Mouse (Mus musculus): ENCODE data around the gene 4930507D05Rik. TPM values are rescaled to one million over a fixed set of nuclear protein-coding genes. Genes with fewer than 3 reads are reported as not detected.
"Not testable (repeated sequence)": the region's sequence is repeated elsewhere in the genome, so short reads cannot be mapped to it uniquely, and the experiment has no call there.

The 4930507D05Rik gene
- polyA plus RNA-seq (2012; rRNA removed): 0.06 and 0.08 TPM in 2 replicates

DNA sequence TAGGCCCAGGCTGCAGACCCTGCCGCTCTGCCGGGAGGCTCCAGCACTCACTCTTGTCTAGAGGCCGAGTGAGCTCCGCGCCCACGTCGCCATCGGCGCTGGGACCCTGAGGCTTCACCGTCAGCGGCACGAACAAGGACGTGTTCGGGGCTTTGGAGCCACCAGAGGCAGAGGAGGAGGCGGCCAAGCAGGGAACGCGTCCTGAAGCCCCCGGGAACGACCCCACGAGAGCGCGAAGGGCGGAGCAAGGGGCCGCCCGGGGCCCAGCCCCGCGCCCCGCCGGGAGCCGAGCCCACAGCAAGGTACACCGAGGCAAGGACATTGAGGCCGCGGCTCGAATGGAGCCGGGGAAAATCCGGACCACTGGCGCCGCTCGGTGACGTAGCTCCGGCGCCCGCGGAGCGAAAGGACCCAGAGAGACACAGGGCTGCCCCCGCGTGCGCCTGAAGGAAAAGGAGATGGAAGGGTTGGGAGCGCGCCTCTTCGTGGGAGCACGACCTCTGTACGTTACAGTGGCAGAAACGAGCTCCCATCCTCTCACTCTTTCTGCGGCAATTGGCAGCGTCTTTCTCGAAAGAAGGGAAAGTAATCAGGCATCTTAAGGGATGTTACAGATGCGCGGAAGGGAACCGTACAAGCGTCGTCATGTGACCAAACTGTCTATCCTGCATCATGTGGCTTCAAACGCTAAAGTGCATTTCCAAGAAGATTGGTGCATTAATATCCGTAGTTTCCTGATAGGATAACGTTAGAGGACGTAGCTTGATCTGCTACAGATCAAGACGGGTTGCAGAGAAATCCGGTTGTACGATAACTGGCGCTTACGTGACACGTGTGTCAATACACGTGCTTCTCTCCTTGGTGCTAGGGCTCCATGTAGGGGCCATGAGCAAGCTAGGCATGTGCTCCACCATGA lies at the start of gene 4930507D05Rik, which contains the start of gene Supv3l1:
Gene 4930507D05Rik (plus strand): TSS at position 126 of the 916 bp plus-strand sequence.
Gene Supv3l1 (minus strand): TSS at position 375 of the 916 bp plus-strand sequence.
- peak; percentile 97 for DNase-seq (ENCODE audit: low spot score)

DNA sequence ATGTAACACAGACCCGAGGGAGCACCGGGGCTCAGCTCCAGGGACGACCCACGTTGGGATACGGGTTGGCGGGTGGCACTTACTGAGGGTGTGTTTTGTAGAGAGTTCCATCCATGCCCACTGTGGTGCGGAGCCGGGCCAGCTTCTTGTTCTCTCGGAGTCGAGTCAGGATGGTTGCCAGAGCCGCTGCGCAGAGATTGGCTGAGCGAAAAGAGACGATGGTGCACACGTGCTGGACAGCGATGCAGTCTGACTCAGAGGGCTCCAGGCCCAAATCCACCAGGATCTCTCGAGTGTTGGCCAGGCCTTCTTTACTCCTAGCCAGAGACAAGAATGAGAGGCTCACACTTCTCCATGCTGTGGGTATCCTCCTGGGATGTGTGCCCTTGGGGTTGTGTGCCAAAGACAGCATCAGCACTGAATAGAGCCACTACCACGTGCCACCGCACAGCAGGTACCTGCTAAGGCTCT lies 47.6 kb upstream of the 4930507D05Rik start:
- no peak for DNase-seq (ENCODE audit: low spot score)

DNA sequence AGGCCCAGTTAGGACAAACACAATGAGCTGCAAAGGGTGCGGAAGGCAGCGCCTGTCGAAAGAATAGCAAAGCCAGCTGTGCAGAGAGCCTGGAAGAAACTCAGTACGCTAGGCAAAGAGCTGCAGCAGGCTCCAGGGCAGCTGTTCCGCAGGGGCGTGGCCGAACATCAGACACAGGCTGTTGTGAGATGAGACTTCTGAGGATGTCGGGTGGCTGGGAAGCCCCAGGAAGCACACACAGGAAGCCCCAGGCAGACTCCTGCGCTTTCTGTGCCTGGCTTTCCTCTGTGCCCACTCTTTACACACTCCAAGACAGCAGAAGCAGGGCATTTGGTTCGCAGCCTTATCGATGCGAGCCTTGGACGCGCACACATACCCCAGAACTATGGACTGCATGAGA lies 44.4 kb upstream of the 4930507D05Rik start:
- DNase-seq (ENCODE audit: low spot score): no peak

DNA sequence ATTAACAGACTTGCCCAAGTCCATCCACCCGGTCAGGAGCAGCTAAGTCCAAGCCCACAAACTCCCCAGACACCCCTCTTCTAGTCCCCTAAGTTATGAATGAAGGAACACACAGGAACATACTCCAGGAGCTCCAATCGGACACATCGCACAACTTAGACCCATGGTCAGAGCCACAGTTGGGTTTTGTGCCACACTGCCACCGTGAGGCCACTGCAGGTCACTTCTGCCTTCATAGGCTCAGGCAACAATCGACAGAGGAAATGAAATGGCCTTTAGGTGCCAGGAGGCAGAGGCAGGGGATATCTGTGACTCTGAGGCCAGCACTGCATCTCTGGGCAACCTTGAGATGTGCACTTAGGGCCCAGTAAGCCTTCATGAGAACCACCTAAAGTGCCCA lies 38.3 kb upstream of the 4930507D05Rik start:
- DNase-seq (ENCODE audit: low spot score): no peak

DNA sequence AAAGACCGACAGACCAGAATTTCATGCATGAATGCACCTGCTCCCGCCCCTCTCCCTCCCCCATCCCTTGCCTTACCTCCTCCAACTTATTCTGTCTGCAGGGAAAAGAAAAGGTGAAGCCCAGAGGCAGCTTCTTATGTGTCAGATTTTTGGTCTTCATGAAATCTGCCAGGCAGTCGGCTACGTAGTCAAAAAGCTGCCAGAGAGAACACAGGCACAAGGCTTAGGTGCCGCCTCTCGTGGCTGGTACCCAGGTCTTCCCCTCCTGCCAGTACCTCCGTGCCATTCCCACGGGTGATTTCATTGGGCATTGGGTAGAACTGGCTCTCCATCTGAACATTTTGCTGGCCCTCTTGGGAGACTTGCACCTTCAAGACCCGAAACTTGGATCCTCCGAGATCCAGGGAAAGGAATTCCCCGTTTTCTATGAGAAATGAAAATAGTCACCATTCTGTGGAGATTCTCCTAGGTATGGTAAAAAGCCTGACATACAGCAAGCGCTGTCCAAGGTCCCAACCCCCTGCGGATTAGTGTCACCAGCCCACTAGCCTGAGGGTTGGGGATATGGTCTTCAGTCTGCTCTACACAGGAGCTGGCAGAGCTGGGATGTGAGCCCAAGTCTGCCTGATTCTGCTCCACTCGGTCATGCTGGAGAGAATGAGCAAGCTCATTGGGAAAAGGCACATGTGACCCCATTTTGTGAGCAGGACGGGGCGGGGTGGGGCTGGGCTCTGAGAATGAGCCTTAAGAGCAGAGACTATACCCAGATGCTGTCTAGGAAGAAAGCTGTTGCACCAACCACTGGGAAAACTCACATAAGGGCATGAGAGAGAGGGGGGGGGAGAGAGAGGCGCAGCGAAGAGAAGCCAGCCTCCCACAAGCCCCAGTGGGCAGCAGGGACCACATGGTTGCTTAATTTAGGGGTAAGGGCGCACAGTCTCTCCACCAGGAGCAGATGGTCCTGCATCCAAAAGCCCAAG lies 37.6 kb upstream of the 4930507D05Rik start:
- DNase-seq (ENCODE audit: low spot score): no peak

DNA sequence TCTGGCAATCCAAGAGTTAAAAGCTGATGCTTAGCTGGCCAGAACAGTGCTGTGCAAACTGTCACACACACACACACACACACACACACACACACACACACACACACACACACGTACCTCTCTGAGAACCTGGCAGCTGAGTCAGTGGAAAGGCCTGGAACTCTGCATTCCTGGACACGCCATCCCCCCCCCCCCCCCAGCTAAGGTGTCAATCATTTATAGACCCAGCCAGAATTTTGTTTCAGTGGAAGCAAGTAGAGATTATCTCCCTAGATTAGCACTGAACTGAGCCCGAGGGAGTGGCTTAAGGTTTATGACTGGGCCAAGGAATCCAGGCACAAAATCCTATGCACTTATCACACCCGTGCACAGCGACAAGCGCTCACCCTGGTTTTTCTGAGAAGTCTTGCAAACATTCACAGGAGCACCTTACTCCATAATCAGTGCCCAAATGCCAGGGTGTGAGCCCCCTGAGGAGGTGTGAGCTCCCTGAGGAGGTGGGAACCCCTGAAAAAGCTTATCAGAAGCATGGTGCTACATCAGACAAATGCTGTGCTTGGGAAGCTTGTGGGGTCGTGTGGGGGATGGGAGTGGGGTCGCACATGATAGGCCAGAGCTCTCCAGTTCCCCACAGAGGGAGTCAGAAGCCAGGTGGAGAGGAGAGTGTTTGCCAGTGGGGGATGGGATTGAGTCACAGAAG lies 36.2 kb upstream of the 4930507D05Rik start:
- no peak for DNase-seq (ENCODE audit: low spot score)

DNA sequence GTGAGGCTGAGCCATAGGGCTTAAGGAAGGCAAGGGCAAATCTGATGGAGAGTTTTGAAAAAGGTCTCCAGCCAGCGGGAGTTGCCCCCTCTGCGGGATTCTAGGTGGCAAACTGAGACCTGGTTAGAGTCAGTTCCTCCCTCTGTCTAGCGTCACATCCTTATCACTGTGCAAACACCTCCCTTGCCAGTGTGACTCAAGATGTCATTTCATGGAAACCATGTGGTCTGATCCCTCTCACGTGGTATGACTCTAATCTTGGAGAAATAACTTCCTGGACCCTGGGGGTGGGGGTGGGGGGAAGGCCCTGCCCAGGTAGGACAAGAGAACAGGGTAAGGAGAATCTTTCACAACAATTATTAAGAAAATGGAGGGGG lies 35.7 kb upstream of the 4930507D05Rik start:
- DNase-seq (ENCODE audit: low spot score): no peak

DNA sequence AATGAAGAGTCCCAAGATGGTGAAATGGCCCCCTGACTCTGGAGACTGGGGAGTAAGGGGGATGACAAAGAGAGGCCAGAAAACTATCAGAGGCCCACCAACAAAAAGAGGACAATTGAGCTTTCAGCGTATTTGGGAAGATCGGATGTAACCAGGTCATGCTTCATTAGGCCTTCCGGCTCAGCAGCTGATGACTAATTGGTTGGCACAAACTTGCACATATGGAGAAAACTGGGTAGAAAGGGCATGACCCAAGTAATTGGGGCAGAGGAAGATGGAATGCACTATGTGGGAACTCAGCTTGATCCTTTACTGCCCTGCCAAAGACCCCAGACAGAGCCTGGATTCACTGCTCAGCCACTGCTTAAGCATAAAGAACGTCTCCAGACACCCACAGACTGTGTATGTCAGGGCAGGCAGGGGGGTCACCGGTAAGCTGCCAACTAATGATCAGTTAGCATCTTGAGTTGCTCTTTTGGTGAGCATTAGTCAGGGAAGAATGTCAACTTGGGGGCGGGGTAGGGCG lies 30.4 kb upstream of the 4930507D05Rik start:
- DNase-seq (ENCODE audit: low spot score): no peak

DNA sequence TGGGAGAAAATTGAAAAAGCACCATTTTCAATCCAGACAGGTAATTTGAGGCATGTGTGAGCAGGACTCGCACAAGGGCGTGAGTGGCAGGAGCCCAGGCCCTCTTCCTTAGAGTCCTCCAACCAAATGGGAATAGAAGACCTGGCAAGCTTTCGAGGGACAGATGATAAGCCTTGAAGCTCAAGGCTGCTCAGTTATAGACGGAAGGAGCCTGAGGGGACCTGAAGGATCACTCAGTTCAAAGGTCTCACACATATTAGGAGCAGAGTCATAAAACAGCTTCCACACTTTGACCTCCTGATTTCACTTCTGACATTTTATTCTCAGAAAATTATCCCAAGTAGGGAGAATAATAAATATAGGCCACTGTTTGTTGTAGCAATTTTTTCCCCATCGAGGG lies 29.9 kb upstream of the 4930507D05Rik start:
- DNase-seq (ENCODE audit: low spot score): no peak

DNA sequence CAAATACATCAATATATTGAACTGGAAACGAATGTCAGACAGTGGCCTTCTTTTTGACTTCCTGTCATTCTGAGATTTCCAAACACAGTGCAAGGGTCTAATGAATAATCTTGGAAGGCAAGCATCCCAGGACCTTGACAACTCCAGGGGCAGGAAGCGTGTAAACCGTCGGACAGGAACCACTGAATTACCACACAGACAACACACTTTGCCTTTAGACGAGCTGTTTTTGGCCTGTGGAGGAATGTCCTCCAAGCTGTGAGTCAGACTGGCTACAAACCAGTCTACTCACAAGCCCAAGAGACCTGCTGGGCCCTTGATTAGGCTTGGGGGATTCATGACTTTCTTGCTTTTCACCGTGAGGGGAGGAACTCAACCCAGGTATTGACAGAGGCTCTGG lies 28.9 kb upstream of the 4930507D05Rik start:
- no peak for DNase-seq (ENCODE audit: low spot score)

DNA sequence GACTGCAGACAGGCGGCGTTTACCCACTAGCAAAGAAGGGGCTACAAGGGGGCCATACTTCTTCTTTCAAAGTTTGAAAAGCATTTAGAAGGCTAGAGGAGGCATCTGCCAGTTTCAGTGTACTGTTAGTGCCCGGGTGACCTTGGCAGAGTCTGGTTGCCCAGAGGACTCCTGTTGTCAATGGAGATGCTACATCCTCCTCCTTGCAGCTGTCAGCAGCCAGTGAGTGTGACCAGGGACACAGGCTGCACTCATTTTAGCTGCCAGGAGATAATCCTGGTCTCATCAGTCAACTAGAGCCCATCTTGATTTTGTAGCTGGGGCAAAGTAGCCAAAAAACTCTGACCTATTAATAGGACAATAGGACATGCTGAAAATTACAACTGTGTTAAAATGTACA lies 28.2 kb upstream of the 4930507D05Rik start:
- no peak for DNase-seq (ENCODE audit: low spot score)

DNA sequence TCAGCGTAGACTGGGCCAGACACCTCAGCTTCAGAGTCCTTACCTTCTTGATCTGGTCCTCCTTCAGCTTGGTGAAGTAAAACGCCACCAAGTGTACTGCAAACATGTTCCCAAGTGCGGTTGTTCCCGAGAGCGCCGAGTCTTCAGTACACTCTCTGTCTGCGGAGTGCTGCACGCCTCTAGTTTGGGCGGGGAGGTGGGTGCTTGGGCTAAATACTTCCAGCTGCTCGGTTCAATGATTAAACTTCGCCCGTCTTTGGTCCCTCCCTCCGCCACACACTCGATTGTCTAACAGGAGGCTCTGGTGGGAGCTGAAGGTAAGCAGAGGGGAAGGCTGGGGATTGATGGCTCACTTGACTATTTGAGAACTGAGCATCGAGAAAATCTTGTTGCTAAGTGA lies 27.0 kb upstream of the 4930507D05Rik start, which contains the start of gene Hkdc1:
Gene Hkdc1 (minus strand): TSS at position 237 of the 400 bp plus-strand sequence.
- DNase-seq (ENCODE audit: low spot score): no peak

DNA sequence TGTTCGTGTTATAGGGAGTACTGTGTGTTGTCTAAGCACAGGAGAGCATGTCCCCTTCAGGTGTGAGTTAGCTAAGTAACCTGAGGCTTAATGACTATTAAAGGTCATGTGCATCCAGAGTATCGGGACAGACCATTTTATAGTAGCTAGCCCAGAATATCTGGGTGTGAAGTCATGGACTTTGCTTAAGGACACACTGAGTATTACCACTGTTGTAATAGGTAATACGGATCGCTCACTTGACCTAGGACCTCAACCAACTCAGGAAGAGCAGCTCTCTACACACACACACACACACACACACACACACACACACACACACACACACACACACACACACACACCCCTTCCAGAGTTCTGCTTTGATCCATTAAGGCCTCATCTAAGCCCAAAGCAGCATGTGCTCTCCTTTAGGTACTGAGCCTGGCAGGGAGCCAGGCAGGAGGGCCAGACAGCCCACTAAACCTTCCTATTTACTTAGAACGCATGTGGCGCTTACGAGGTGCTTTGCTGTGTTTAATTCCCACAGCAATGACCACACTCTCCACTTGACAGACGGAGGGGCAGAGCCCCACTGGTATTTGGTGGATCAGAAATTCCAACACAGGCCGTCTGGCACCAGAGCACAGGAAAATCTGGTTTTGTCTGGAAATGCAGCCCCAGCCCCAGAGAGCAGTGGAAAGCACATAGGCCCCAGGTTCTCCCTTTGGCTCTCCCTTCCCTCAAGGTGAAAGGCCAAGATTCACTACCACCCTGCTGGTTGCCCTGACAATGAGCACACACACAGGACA lies 24.0 kb upstream of the 4930507D05Rik start:
- no peak for DNase-seq (ENCODE audit: low spot score)

DNA sequence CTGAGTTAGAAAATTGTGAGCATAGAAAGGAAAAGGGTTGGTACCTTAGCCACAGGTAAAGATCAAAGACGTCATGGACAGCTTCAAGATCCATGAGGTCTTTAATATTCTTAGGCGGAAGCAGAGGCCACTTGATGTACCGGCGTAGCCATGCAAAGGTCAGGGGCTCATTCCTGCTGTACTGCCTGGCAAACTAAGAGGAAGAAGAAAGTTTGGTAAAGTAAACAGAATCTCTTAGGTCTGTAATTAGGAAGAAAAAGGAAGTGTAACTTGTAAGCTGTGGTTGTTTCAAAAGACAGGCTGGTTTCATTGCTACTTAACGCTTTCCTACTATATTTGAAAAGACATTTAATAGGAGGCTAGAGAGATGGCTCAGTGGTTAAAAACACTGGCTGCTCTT lies 18.9 kb upstream of the 4930507D05Rik start:
- peak; percentile 13 for DNase-seq (ENCODE audit: low spot score)

DNA sequence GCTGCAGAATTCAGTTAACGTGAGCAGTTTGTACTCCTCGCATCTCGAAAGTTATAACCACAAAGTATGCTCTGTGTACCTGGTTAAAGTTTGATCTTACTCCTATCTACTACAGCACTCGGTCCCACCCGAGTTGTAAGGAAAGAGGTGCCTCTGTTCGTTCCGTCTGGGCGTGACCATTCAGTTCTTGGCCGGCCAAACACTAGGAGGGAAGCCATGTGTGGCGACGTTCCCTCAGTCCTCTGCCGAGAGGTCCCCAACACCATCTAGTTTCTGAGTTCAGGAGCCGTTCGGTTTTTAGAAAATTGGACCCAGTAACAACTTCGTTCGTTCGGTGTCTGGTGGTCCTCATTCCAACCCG lies 971 bp downstream of the 4930507D05Rik start:
- DNase-seq (ENCODE audit: low spot score): no peak

DNA sequence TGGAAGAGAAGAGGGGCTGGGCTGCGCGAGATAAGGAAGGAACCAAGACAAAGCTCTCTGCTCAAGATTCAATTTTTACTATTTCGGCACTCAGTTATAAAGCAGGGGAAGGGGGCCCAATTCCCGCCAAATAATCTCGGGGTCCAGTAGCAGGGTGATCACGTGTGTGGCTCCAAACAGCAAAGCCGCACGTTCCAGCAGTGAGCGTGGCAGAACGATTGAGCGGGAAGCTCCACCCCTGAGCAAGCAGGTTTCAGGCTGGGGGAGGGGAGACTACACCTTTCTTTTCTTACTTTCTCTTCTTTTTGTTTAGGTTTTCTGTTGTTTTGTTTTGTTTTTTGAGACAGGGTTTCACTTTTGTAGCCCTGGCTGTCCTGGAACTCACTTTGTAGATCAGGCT lies 2.7 kb downstream of the 4930507D05Rik start:
- DNase-seq (ENCODE audit: low spot score): not testable (repeated sequence)

DNA sequence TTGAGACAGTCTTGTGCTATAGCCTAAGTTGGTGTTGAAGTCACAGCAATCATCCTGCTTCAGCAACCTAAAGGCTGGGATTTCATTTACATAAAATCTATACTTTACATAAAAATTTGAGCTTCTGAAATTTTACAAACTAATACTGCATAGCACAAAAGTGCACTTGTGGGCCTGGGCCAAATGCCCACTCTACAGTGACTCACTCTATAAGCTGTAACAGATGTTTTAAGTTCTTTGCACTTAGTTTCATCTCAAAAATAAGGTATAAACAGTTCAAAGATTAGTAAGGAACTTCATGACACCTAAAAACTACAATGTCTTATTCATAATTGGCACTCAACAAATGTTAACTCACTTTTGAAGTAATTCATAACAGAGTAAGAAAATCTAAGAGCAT lies 12.0 kb downstream of the 4930507D05Rik start:
- DNase-seq (ENCODE audit: low spot score): no peak

DNA sequence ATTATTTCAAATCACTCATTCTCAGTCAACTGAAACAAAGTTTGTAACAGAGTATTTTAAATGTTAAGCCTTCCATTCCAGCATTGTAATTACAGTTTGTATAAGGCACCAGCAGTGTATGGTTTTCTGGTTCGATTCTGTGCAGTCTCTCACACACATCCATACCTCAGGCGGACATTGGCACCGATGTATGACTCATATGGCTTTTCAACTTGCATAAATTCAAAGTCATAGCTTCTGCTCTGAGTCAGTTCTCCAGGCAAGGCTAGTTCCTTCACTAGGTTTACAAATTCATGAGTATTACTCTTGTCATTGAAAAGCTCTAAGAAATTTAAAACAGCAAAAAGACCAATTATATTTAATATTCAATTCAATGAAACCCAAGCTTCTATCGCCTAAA lies 20.4 kb downstream of the 4930507D05Rik start:
- DNase-seq (ENCODE audit: low spot score): no peak

DNA sequence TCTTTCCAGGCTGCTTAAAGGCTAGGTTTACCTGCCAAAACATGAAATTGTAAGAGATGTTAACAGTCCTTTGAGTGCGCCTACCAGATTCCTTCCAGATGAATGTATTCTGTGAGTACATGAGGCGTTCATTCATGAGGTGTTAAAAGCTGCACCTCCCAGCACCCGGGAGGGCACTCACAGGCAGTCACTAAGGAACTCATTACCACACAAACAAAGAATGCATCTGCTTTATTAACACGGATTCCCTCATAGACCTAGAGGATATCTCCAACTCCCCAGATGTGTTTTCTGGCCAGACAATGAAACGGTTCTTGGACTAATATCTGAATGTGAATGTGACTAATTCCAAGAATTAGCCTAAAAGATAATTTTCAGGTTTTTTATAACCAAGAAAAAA lies 21.8 kb downstream of the 4930507D05Rik start:
- DNase-seq (ENCODE audit: low spot score): no peak

DNA sequence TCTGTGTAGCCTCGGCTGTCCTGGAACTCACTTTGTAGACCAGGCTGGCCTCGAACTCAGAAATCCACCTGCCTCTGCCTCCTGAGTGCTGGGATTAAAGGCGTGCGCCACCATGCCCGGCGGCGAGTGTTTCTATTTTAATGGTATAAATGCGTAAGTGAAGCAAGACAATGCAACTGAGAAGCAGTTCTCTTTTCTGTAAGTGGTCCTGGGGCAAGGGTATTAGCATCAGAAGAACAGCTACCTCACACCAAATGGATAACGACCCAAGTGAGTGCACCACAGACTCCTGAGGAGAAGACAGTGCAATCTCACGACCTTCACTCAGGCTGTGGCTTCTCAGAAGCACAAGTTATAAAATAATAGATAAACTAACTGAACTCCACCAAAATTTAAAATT lies 25.7 kb downstream of the 4930507D05Rik start:
- DNase-seq (ENCODE audit: low spot score): no peak
